Mouse (Mus musculus): Measurements from ENCODE around the gene Wfikkn1. TPM values are rescaled to one million over a fixed set of nuclear protein-coding genes. Genes with fewer than 3 reads are reported as not detected.
"Not testable (repeated sequence)": the region's sequence is repeated elsewhere in the genome, so short reads cannot be mapped to it uniquely, and the experiment has no call there.

Gene Wfikkn1
- total RNA-seq, 2 experiments from 2014 or later: 0.12 to 0.37 TPM

GRCm38 (mm10) chr17:25886806-25887205 is 6.1 kb upstream of the Wfikkn1 start:
- no peak for ATAC-seq (replicated peaks; ENCODE audit: poor library complexity)

- peak; percentile 76 for ATAC-seq (replicated peaks; ENCODE audit: poor library complexity)
Observed at GRCm38 (mm10) chr17:25885636-25886035, 5.0 kb upstream of the Wfikkn1 start.

DNA sequence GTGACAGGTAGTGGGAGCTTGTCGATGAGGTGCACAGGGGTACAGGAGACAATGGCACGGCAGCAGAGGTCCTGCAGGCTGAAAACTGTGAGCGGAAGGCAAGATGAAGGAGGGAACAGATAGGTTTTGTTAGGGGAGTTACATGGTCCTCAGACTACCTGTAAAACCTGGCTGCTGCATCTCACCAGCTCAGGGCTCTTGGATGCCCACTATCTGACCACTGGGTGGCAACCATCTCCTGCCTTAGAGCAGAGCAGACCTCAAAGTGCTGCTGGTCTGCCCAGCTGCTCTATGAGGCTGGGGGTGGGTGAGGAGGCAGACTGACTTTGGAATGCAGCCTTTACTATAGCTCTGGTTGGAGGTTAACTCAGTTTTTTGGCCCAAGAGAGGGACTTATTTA is 3.2 kb upstream of the Wfikkn1 start:
- ATAC-seq (replicated peaks; ENCODE audit: poor library complexity): no peak

GRCm38 (mm10) chr17:25883268-25883667 is 2.6 kb upstream of the Wfikkn1 start:
- ATAC-seq (replicated peaks; ENCODE audit: poor library complexity): no peak

- ATAC-seq (replicated peaks; ENCODE audit: poor library complexity): peak; percentile 49
Observed at GRCm38 (mm10) chr17:25882306-25882705, 1.6 kb upstream of the Wfikkn1 start.

- no peak for ATAC-seq (replicated peaks; ENCODE audit: poor library complexity)
Observed at GRCm38 (mm10) chr17:25881691-25882090, 1.0 kb upstream of the Wfikkn1 start.

GRCm38 (mm10) chr17:25880913-25881641 is 419 bp upstream of the Wfikkn1 start:
- no peak for ATAC-seq (replicated peaks; ENCODE audit: poor library complexity)

GRCm38 (mm10) chr17:25879750-25880149 is 908 bp downstream of the Wfikkn1 start:
- ATAC-seq (replicated peaks; ENCODE audit: poor library complexity): no peak

- no peak for ATAC-seq (replicated peaks; ENCODE audit: poor library complexity)
Observed at GRCm38 (mm10) chr17:25879261-25879660, 1.4 kb downstream of the Wfikkn1 start.

GRCm38 (mm10) chr17:25878611-25879180 is 2.0 kb downstream of the Wfikkn1 start:
- ATAC-seq (replicated peaks; ENCODE audit: poor library complexity): no peak

GRCm38 (mm10) chr17:25877741-25878610 is 2.7 kb downstream of the Wfikkn1 start:
- no peak for ATAC-seq (replicated peaks; ENCODE audit: poor library complexity)

GRCm38 (mm10) chr17:25877025-25877424 is 3.6 kb downstream of the Wfikkn1 start:
- no peak for ATAC-seq (replicated peaks; ENCODE audit: poor library complexity)

- no peak for ATAC-seq (replicated peaks; ENCODE audit: poor library complexity)
Observed at GRCm38 (mm10) chr17:25876347-25876915, 4.2 kb downstream of the Wfikkn1 start.

GRCm38 (mm10) chr17:25875171-25876136 is 5.2 kb downstream of the Wfikkn1 start:
- peak; percentile 75 for ATAC-seq (replicated peaks; ENCODE audit: poor library complexity)

DNA sequence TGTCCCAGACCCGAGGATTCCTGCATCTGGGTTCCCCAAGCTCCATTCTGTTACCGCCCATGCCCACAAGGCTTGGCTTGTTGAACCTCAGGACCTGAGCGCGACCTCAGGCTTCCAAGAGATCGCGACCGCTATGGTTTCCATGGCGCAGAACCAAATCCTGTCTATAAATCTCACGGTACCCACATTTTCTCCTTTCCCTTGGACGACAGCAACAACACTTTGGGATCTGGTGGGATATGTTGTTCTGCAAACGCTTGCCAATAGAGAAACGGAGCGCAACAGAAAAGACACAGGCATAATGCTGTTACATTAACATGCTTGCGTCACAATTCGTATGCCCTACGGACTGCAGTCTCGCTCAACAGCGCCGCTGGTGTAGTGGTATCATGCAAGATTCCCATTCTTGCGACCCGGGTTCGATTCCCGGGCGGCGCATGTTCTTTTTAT is 5.9 kb downstream of the Wfikkn1 start, which contains the start of gene Mettl26:
Mettl26 (plus strand) TSS at position 354 of the 450 bp plus-strand sequence.
- peak; percentile 72 for ATAC-seq (replicated peaks; ENCODE audit: poor library complexity)

GRCm38 (mm10) chr17:25874148-25874720 is 6.4 kb downstream of the Wfikkn1 start:
- ATAC-seq (replicated peaks; ENCODE audit: poor library complexity): no peak

DNA sequence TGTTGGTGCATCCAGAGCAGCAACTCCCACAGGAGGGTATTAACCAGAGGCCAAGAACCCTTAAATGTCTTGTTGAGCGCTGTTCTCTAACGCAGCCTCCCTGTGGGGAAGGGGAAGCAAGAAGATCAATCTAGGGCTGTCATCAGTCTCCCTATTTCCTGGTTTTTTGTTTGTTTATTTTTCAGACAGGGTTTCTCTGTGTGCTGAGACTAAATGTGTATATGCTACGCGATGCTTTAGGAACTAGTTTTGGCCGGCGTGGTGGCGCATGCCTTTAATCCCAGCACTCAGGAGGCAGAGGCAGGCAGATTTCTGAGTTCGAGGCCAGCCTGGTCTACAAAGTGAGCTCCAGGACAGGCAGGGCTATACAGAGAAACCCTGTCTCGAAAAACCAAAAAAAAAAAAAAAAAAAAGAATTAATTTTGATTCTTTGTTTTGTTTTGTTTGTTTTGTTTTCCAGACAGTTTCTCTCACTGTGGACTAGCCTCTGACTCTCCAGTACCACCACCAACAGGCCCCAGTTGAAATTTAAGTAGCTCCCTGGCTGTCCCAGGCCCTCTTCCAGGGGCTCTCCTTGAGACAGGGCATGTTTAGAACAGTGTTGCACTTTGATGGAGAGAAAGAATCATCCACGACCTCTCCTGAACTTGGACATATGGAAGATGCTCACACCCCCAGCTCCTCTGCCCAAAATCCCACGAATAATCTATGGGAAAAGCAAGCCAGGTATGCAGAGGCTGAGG is 7.1 kb downstream of the Wfikkn1 start:
- no peak for ATAC-seq (replicated peaks; ENCODE audit: poor library complexity)

- ATAC-seq (replicated peaks; ENCODE audit: poor library complexity): no peak
Observed at GRCm38 (mm10) chr17:25872676-25873075, 8.0 kb downstream of the Wfikkn1 start.

DNA sequence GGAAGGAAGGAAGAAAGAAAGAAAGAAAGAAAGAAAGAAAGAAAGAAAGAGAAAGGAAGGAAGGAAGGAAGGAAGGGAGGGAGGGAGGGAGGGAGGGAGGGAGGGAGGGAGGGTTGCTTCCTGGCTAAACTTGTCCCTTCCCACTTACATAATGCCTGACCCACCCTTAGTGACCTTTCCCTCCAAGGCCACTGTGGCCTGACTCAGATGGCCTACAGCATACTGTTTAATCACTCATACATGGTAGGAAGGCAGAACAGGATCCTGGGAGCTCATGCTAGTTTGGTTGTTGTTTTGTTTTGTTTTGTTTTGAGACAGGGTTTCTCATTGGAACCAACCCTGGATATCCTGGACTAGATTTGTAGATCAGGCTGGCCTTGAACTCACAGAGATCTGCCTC is 9.1 kb downstream of the Wfikkn1 start:
- ATAC-seq (replicated peaks; ENCODE audit: poor library complexity): not testable (repeated sequence)
